Mouse (Mus musculus): ENCODE measurements around the gene Pxylp1.

- no peak for TF ChIP-seq CTCF (IDR thresholded peaks at IDR 0.05; ENCODE audit: extremely low read depth, insufficient read depth, insufficient read length, insufficient replicate concordance)
- no peak for TF ChIP-seq POLR2A (IDR thresholded peaks at IDR 0.05; ENCODE audit: low read depth, low read length)
These were observed 97.9 kb downstream of the Pxylp1 start for GRCm38 (mm10) chr9:96794601-96795000.

All from spleen, adult 2 months (tissue).